Mouse (Mus musculus): Measurements from ENCODE around the gene Pdia2. TPM values are rescaled to one million over a fixed set of nuclear protein-coding genes. Genes with fewer than 3 reads are reported as not detected.

The Pdia2 gene
- total RNA-seq (2023) = not detected

GRCm38 (mm10) chr17:26198892-26199291, at the start of gene Pdia2:
Gene Pdia2 (minus strand): TSS chr17:26199087.

GRCm38 (mm10) chr17:26244101-26244841, 45.4 kb upstream of the Pdia2 start, which contains the start of gene Fam234a:
Gene Fam234a (minus strand): TSS chr17:26244242.

GRCm38 (mm10) chr17:26207686-26208085, 8.8 kb upstream of the Pdia2 start, which contains the start of gene Arhgdig:
Gene Arhgdig (minus strand): TSS chr17:26207786.

GRCm38 (mm10) chr17:26202737-26203136, 3.9 kb upstream of the Pdia2 start, which contains the start of gene Rgs11:
Gene Rgs11 (plus strand): TSS chr17:26202951.

Other genes starting within 250 kb of the Pdia2 start
- 0.21 TPM for gene A930017K11Rik, start 246.5 kb downstream of the Pdia2 start, total RNA-seq (2023)
- gene Capn15, start 213.3 kb downstream of the Pdia2 start, total RNA-seq (2023) = 33.7 TPM
- 18.5 TPM for gene Rab11fip3, start 129.5 kb downstream of the Pdia2 start, total RNA-seq (2023)
- gene Decr2, start 108.8 kb downstream of the Pdia2 start, total RNA-seq (2023) = 5.0 TPM
- 3.9 TPM for gene Nme4, start 103.5 kb downstream of the Pdia2 start, total RNA-seq (2023)
- gene Tmem8, start 85.8 kb downstream of the Pdia2 start, total RNA-seq (2023) = 24.2 TPM
- gene Mrpl28, start 75.6 kb downstream of the Pdia2 start, total RNA-seq (2023) = 33.3 TPM
- gene Axin1, start 60.4 kb downstream of the Pdia2 start, total RNA-seq (2023) = 110 TPM
- 30.2 TPM for gene Rgs11, start 3.9 kb upstream of the Pdia2 start, total RNA-seq (2023)
- gene Arhgdig, start 8.7 kb upstream of the Pdia2 start, total RNA-seq (2023) = not detected
- 19.5 TPM for gene Fam234a, start 45.2 kb upstream of the Pdia2 start, total RNA-seq (2023)
- gene Luc7l, start 53.8 kb upstream of the Pdia2 start, total RNA-seq (2023) = 114 TPM
- gene Neurl1b, start 215.7 kb upstream of the Pdia2 start, total RNA-seq (2023) = 0.38 TPM

Data from CD4-positive naive resting alpha-beta T cell, adult 76 days (primary cell).